In genomic region chr12:102757689-102758402, GRCm38 (mm10) we compare ENCODE assay signal across 2 mouse cellular contexts.
TF ChIP-seq lines count a peak whose summit lies in the region.

Gene Gm28051, minus strand, starts transcription at chr12:102757765.
Gene Gon7, minus strand, starts transcription at chr12:102757803.
Gene Ubr7, plus strand, starts transcription at chr12:102757967.

TF ChIP-seq in C2C12, 6 proteins besides CTCF, POLR2A, EP300 and RAD21 (continued from another document):
- TF ChIP-seq MAX (IDR thresholded peaks at IDR 0.05) (peak; percentile 50), MYOG (IDR thresholded peaks at IDR 0.05; ENCODE audit: control insufficient read depth, extremely low read depth, insufficient read length) (no peak)
TF ChIP-seq in C2C12: peak in this region for 1.

TF ChIP-seq in myocyte, 11 proteins besides CTCF, POLR2A, EP300 and RAD21 (continued from another document):
- TF ChIP-seq MAX (IDR thresholded peaks at IDR 0.05; ENCODE audit: low read depth) (no peak), TCF12 (IDR thresholded peaks at IDR 0.05; ENCODE audit: insufficient read depth, poor library complexity, severe bottlenecking) (no peak), CEBPB (IDR thresholded peaks at IDR 0.05; ENCODE audit: insufficient read depth, poor library complexity, severe bottlenecking) (no peak), MYOD1 (IDR thresholded peaks at IDR 0.05; ENCODE audit: control insufficient read depth in 1 of 3, insufficient read length in 2 of 3, low read depth in 2 of 3) (peak in 1 of 3 experiments; percentile 37), POLR2AphosphoS2 (IDR thresholded peaks at IDR 0.05; ENCODE audit: insufficient read length, low read depth) (peak; percentile 62)
